Mouse (Mus musculus) liver, embryonic 14.5 days (tissue): ENCODE measurements around the gene Gm20441. TPM values are rescaled to one million over a fixed set of nuclear protein-coding genes. Genes with fewer than 3 reads are reported as not detected.

ENCODE experiments used
- ATAC-seq: fragments of 200-750 bp; cut with Nextera tagmentation; 2 replicates; pipeline ENCODE4 v1.8.0; 2017; ENCODE audit warnings: moderate number of reproducible peaks, mild to moderate bottlenecking, moderate library complexity; ENCODE audit not compliant: insufficient read depth
- DNase-seq, 3 experiments: peaks; one replicate each; pipeline ENCODE4 v3.0.0-alpha.2; 2012 to 2013; ENCODE audit warnings: low read depth in 3 of 3, low spot score in 3 of 3
- H3K27ac ChIP-seq: fragments of 300-500 bp; sonication (generic); 2 replicates; pipeline ENCODE4 v1.5.1; 2014; ENCODE audit warnings: moderate library complexity, mild to moderate bottlenecking, control low read depth, inconsistent platforms
- H3K27me3 ChIP-seq: fragments of 300-500 bp; sonication (generic); 2 replicates; pipeline ENCODE4 v1.6.1; 2014; ENCODE audit warnings: mild to moderate bottlenecking, low read length, moderate library complexity; ENCODE audit not compliant: control insufficient read depth, insufficient read depth
- H3K36me3 ChIP-seq: fragments of 300-500 bp; sonication (generic); replicated peaks from 2 replicates; pipeline ENCODE4 v1.6.1; 2014; ENCODE audit warnings: low read depth; ENCODE audit not compliant: control insufficient read depth, insufficient read depth
- H3K4me1 ChIP-seq, 2 experiments: fragments of 200-500 bp in 1 of 2; fragments of 300-500 bp in 1 of 2; sonication (generic) in 1 of 2; replicated peaks; 2 replicates each; pipeline ENCODE4 v1.6.1; 2012 to 2014; ENCODE audit warnings: antibody characterized with exemption in 1 of 2, inconsistent platforms in 1 of 2, low read length in 1 of 2; ENCODE audit not compliant: control insufficient read depth in 2 of 2, insufficient read depth in 2 of 2
- H3K4me2 ChIP-seq: fragments of 300-500 bp; sonication (generic); 2 replicates; pipeline ENCODE4 v1.6.1; 2014; ENCODE audit warnings: low read depth, mild to moderate bottlenecking, control low read depth, moderate library complexity
- H3K4me3 ChIP-seq, 2 experiments: fragments of 200-500 bp in 1 of 2; fragments of 300-500 bp in 1 of 2; sonication (generic) in 1 of 2; 2 replicates each; pipeline ENCODE4 v1.5.1; 2012 to 2014; ENCODE audit warnings: low read depth in 2 of 2, low read length in 2 of 2, mild to moderate bottlenecking in 2 of 2, control low read depth in 1 of 2, inconsistent platforms in 1 of 2, moderate library complexity in 1 of 2; ENCODE audit not compliant: insufficient read depth in 1 of 2
- H3K9ac ChIP-seq: fragments of 300-500 bp; sonication (generic); replicated peaks from 2 replicates; pipeline ENCODE4 v1.6.1; 2014; ENCODE audit warnings: mild to moderate bottlenecking, control low read depth, moderate library complexity
- H3K9me3 ChIP-seq: fragments of 300-500 bp; sonication (generic); 2 replicates; pipeline ENCODE4 v1.6.1; 2016; ENCODE audit warnings: low read length, mixed read lengths; ENCODE audit not compliant: control insufficient read depth
- CTCF ChIP-seq: IDR thresholded peaks from 2 replicates; pipeline ENCODE4 v1.5.1; 2016; ENCODE audit warnings: antibody characterized with exemption, low read depth, control low read depth
- EP300 ChIP-seq: IDR thresholded peaks from 2 replicates; pipeline ENCODE4 v1.6.1; 2016; ENCODE audit warnings: antibody characterized with exemption, low read depth
- WGBS: fragments of 180-500 bp; shearing (Covaris S2); extraction: QIAGEN DNeasy Blood & Tissue Kit; methylation state at CpG from one replicate; pipeline ENCODE4 v1.1.7; 2014; ENCODE audit not compliant: insufficient replicate concordance; 5-methylcytosine and 5-hydroxymethylcytosine counted together
- polyA plus RNA-seq, 2 experiments: library from polyadenylated mRNA; depleted of rRNA in 1 of 2; stranded (reverse) in 1 of 2; unstranded in 1 of 2; fragments of >200 nt; fragmentation: Nextera tagmentation in 1 of 2; extraction: Ambion mirVana in 1 of 2; gene quantifications; 2 replicates each; pipeline versions ENCODE4 v1.2.1 to v1.2.3; 2012 to 2014

The Gm20441 gene
- polyA plus RNA-seq, 2 experiments = 0.04 TPM; not detected in 1

DNA sequence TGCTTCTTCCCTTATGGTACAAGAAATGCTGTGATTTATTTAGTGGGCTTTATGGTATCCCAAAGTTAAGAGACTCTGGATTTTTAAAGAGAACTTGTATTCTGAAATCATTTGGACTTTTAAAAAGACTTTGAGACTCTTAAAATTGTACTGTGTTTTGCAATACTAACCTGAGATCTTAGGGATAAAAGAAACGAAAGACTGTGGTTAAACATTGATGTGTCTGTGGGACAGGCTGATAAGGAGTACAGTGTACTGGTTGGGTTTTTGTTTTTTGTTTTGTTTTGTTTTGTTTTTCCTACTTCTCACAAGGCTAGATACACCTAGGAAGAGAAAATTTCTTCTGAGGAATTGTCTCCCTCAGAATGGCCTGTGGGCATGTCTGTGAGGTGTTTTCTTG lies 4.7 kb upstream of the Gm20441 start:
- TF ChIP-seq EP300 (no peak), CTCF (no peak)
- WGBS = 15% methylated on average over 1 of the region's 1 CpGs

GRCm38 (mm10) chr10:75779206-75780174 lies 1.3 kb downstream of the Gm20441 start:
- Histone ChIP-seq H3K9me3 (no peaks in the 10 kb centered on the region), H3K4me3 (no peak overlapping the region), H3K4me2 (peak overlapping the region; percentile 49; the same call in 1 of the 2 replicates), H3K27me3 (peaks cover 25% of the 10 kb centered on the region), H3K9ac (no peak overlapping the region), H3K36me3 (no peaks in the 10 kb centered on the region), H3K27ac (no peak overlapping the region), H3K4me1 (peaks cover 0 to 2% of the 10 kb centered on the region in 2 experiments; a peak in 1 of 4 replicates)
- 29% methylated on average over 15 of the region's 15 CpGs for WGBS
- DNase-seq (no peak), ATAC-seq (no peak)
- TF ChIP-seq CTCF (no peak), EP300 (no peak)

More for the DNA sequence above, 4.7 kb upstream of the Gm20441 start:
- Histone ChIP-seq H3K27ac (no peak overlapping the region), H3K4me2 (no peak overlapping the region), H3K9me3 (no peaks in the 10 kb centered on the region), H3K36me3 (no peaks in the 10 kb centered on the region), H3K4me3 (no peak overlapping the region), H3K4me1 (peaks cover 0 to 4% of the 10 kb centered on the region in 2 experiments; a peak in 1 of 4 replicates), H3K27me3 (peaks cover 11% of the 10 kb centered on the region), H3K9ac (no peak overlapping the region)
- no peak for ATAC-seq
- no peak for DNase-seq

GRCm38 (mm10) chr10:75777885-75778284 lies 2.9 kb downstream of the Gm20441 start:
- Histone ChIP-seq H3K4me1 (peaks cover 4 to 7% of the 10 kb centered on the region in 2 experiments), H3K36me3 (no peaks in the 10 kb centered on the region), H3K9me3 (no peaks in the 10 kb centered on the region), H3K9ac (no peak overlapping the region), H3K27me3 (peaks cover 25% of the 10 kb centered on the region), H3K27ac (no peak overlapping the region), H3K4me2 (no peak overlapping the region), H3K4me3 (no peak overlapping the region)
- ATAC-seq (no peak), DNase-seq (no peak)
- 54% methylated on average over 2 of the region's 2 CpGs for WGBS
- no peak for TF ChIP-seq CTCF
- no peak for TF ChIP-seq EP300

- no peak overlapping the region for H3K27ac ChIP-seq
- H3K4me3 ChIP-seq = no peak overlapping the region
- H3K4me1 ChIP-seq = peaks cover 4 to 7% of the 10 kb centered on the region in 2 experiments
- H3K9me3 ChIP-seq = no peaks in the 10 kb centered on the region
- no peak for ATAC-seq
- H3K36me3 ChIP-seq = no peaks in the 10 kb centered on the region
- H3K27me3 ChIP-seq = peaks cover 25% of the 10 kb centered on the region
- H3K4me2 ChIP-seq = no peak overlapping the region
- no peak for DNase-seq
- TF ChIP-seq EP300 = no peak
- no peak for TF ChIP-seq CTCF
- H3K9ac ChIP-seq = no peak overlapping the region
- 69% methylated on average over 6 of the region's 6 CpGs for WGBS
Measured at GRCm38 (mm10) chr10:75776562-75776961, 4.2 kb downstream of the Gm20441 start.

GRCm38 (mm10) chr10:75774587-75774986 lies 6.2 kb downstream of the Gm20441 start:
- Histone ChIP-seq H3K4me2 (no peak overlapping the region), H3K9ac (no peak overlapping the region), H3K4me3 (no peak overlapping the region), H3K27ac (no peak overlapping the region), H3K27me3 (peaks cover 6% of the 10 kb centered on the region), H3K36me3 (no peaks in the 10 kb centered on the region), H3K4me1 (peaks cover 4 to 5% of the 10 kb centered on the region in 2 experiments), H3K9me3 (no peaks in the 10 kb centered on the region)
- TF ChIP-seq EP300 = no peak
- TF ChIP-seq CTCF = no peak
- DNase-seq = no peak
- WGBS = 75% methylated on average over 9 of the region's 9 CpGs
- no peak for ATAC-seq
